Mouse (Mus musculus): Measurements from ENCODE around the gene Egfl7.
A peak's percentile ranks its signal among the peaks of the same experiment; 100 is the strongest.

Gene Egfl7

GRCm38 (mm10) chr2:26611054-26611453, 31.2 kb downstream of the Egfl7 start:
- DNase-seq (ENCODE audit: low read depth, low spot score), result no peak

DNA sequence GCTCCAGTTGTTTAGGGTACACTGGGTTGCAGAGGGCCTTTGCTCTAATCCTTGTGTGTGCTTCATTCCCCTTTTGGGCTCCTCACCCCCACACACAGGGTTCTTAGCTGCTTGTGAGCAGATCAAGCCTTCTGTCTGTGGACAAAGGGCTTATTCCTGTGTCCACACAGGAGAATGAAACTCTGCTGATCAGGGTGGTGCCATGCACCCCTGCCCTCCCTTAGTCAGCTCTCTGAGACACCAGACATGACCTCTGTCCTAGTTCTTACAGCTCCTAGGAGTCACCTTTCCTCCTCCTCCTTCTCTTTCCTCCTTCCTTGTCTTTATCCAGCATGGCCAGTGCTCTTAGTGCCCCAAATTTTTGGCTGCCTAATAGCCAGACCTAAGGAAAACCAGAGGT, 32.1 kb downstream of the Egfl7 start:
- no peak for DNase-seq (ENCODE audit: low read depth, low spot score)

DNA sequence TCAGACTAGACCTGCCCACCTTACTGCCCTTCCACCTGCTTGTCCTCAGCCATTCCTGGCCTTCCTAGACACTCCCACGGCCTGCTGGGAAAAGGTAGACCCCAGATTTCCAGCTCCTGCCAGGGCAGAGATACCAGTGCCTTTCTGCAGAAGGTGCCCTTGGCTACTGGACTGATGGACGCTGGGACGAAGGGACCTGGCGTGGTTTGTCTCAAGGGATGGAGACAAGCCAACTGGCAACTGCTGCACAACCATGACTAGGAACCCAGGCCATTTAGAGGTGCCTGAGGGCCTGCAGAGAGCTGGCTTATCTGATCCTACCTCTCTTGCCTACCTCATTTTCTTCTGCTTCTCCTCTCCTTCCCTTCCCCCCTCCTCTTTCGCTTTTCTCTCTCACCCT, 35.1 kb downstream of the Egfl7 start:
- no peak for DNase-seq (ENCODE audit: low read depth, low spot score)

DNA sequence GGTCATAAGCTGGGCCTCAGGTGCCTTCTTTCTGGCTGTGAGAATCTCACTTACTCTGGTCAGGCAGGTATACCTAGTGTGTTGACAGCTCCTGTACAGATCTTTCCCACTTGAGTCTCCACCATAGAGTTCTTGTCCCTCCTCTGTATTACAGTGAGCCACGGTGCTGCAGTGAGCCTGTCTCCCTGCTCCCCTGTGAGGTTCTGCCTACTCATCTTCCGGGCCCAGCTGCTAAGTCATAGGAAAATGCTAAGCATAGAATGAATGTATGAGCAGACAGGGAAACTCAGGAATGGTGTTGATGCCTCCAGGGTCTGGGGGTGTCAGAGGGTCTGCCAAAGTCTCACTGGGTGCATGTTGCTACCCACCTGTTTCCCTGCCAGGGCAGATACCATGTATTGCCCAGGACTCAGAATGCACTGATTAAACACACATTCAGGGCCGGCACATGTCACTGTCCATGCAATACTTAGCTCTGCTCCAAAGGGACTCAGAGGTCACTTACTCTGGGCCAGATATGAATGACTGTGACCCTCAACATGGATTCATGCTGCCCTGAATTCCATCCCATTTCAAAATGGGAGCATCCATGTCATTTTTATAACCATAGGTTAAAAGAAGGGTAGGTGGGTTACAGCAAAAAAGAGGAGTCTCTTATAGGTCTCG, 35.8 kb downstream of the Egfl7 start:
- no peak for DNase-seq (ENCODE audit: low read depth, low spot score)

- DNase-seq (ENCODE audit: low read depth, low spot score), result no peak
Measured at GRCm38 (mm10) chr2:26617331-26617730, 37.5 kb downstream of the Egfl7 start.

GRCm38 (mm10) chr2:26617928-26618327, 38.1 kb downstream of the Egfl7 start:
- no peak for DNase-seq (ENCODE audit: low read depth, low spot score)

DNA sequence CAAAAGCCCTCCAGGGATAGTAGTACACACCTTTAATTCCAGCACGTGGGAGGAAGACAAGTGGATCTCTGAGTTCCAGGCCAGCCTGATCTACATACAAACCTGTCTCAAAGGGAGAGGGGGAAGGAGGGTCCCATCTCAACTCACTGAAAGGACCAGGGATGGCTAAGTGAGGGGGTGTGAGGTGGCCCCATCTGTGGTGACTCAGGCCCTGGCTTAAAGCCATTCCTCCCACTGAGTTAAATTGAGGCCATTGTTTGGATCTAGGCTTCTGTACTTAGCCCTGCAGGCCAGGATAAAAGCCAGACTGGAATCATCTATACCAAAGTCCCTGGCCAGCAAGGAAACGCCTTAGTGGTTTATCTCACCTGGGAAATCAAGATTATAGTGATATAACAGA, 41.4 kb downstream of the Egfl7 start:
- no peak for DNase-seq (ENCODE audit: low read depth, low spot score)

DNA sequence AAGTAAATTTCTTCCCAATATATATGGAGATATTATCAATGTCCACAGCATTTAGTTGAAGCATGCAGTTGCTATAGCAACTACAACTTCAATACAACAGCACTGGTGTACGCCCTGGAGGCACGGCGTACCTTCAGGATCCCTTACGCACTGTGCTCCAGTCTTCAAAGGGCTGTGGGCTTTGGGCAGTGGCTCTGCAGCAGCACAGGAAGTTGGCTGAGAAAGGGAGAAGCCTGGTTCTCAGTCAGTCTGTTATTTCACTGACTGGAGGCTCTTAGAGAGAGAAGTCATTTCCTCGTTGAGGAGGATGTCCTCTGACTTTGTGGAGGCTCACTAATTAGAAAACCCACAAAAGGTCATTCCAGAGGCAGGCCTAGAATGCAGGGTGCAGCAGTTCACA, 43.2 kb downstream of the Egfl7 start:
- DNase-seq (ENCODE audit: low read depth, low spot score), result no peak

GRCm38 (mm10) chr2:26625419-26625818, 45.6 kb downstream of the Egfl7 start:
- no peak for DNase-seq (ENCODE audit: low read depth, low spot score)

- no peak for DNase-seq (ENCODE audit: low read depth, low spot score)
Measured at GRCm38 (mm10) chr2:26626081-26626480, 46.3 kb downstream of the Egfl7 start.

GRCm38 (mm10) chr2:26627921-26628739, 48.3 kb downstream of the Egfl7 start, which contains the start of gene Fam69b:
Gene Fam69b (plus strand): TSS chr2:26628457.
- peak; percentile 42 for DNase-seq (ENCODE audit: low read depth, low spot score)

- no peak for DNase-seq (ENCODE audit: low read depth, low spot score)
Measured at GRCm38 (mm10) chr2:26628792-26629437, 49.1 kb downstream of the Egfl7 start.

GRCm38 (mm10) chr2:26632541-26633395, 53.0 kb downstream of the Egfl7 start:
- no peak for DNase-seq (ENCODE audit: low read depth, low spot score)

DNA sequence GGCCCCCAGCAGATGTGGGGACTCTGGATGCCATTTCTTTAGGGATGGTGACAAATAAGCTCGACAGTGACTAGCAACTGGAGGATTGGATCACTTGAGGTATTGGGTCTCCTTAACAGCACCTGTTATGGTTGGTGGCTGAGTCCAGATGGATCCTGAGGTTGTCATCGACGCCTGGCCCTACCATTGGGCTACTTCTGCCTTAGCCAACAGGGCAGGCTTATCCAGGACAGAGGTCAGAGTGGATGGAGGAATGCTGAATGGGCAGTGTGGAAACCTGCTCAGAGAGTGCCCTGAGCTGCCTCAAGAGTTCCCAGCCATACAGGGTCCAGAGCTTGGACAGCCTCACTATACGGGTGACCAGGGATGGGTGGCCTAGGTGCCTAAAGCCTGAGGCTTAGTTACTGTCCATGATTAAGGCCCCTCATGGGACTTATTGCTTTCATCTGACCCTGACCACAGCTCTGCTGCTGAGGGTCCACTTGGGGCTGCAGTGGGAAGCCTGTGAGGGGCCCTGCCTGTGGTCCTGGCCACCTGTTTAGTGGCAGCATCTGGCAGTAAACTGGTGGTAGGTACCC, 54.2 kb downstream of the Egfl7 start:
- DNase-seq (ENCODE audit: low read depth, low spot score), result no peak

- no peak for DNase-seq (ENCODE audit: low read depth, low spot score)
Measured at GRCm38 (mm10) chr2:26634629-26635488, 55.0 kb downstream of the Egfl7 start.

GRCm38 (mm10) chr2:26635489-26636324, 55.9 kb downstream of the Egfl7 start:
- no peak for DNase-seq (ENCODE audit: low read depth, low spot score)

DNA sequence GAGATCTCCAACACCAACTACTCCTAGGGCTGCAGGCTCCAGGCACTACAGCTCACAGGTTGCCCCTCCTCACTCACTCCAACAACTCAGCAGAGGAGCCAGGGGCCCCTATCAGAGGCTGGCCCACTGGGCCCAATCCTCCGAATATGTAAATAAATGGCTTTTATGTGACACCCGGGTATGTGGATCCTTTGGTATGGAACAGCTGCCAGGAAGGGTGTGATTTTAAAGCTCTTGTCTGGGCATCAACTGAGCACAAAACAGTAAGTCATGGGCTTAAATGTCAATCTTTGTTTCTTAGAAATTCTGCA, 56.5 kb downstream of the Egfl7 start:
- DNase-seq (ENCODE audit: low read depth, low spot score), result no peak

DNA sequence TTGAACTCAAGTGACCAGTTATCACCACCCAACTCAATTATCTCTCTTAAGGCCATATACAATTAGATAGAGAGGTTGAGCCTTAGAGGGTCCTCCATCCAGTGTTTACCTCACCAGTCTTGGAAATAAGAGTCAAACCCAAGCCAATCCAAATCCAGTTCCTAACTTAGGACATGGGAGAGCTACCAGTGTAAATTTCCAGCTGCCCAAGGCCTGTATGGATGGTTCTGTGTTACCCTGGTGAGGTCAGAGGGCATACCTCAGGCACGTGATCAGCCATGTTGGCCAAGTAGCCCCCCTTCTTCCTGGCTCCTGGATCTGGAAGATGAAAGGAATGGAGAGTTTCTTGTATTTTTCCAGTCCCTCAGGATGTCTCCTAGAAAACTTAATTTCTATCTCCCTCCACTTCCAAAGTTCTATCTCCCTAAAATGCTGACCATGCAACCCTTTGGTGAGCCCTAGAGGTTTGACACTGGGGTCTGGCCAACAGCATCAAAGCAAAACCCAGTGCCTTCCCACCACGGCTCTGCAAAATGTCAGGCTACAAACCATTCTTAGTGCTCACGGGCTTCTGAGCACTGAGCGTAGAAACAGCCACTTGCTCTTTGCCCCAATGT, 57.6 kb downstream of the Egfl7 start:
- DNase-seq (ENCODE audit: low read depth, low spot score), result no peak

DNA sequence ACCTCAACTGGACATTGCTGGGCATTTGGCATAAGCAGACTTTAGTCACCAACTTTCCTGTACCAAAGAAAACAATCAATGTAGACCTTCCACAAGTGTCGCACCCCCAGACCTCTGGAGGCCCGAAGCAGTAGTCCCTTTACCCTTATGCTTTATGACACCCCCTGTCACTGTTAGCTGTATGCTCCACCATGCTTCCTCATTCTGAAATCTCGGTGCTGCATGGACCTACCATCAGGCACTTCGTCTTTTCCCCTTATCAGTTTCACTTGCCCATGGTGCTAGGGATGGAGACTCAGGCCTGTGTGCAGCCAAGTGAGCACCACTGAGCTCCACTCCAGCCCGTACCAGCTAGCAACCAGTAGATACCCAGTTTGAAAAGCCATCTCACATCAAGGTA, 58.2 kb downstream of the Egfl7 start:
- no peak for DNase-seq (ENCODE audit: low read depth, low spot score)

All from retina, adult 2 months (tissue).